Mouse (Mus musculus): ENCODE measurements around the gene Kcnj11. TPM values are rescaled to one million over a fixed set of nuclear protein-coding genes. Genes with fewer than 3 reads are reported as not detected.

Gene Kcnj11
- polyA plus RNA-seq, 1 experiment from 2014 or later = 2.7 TPM

GRCm38 (mm10) chr7:46047873-46048562 lies 52.5 kb downstream of the Kcnj11 start:
- Histone ChIP-seq H3K4me3 (ENCODE audit: low read depth, low read length) (no peak overlapping the region), H3K4me2 (ENCODE audit: low read length) (no peak overlapping the region), H3K27me3 (replicated peaks; ENCODE audit: control insufficient read depth, insufficient read depth, low read length) (no peaks in the 10 kb centered on the region), H3K9me3 (replicated peaks; ENCODE audit: control insufficient read depth, low read length) (no peaks in the 10 kb centered on the region), H3K9ac (ENCODE audit: low read length) (no peak overlapping the region), H3K27ac (ENCODE audit: low read depth, low read length) (no peak overlapping the region), H3K4me1 (ENCODE audit: control insufficient read depth, insufficient read depth, low read length) (no peaks in the 10 kb centered on the region), H3K36me3 (ENCODE audit: control insufficient read depth, insufficient read depth, low read length) (peaks cover 71% of the 10 kb centered on the region)
- 93% methylated on average over 13 of the region's 13 CpGs for WGBS
- ATAC-seq (no peak), DNase-seq (ENCODE audit: low spot score) (no peak)

DNA sequence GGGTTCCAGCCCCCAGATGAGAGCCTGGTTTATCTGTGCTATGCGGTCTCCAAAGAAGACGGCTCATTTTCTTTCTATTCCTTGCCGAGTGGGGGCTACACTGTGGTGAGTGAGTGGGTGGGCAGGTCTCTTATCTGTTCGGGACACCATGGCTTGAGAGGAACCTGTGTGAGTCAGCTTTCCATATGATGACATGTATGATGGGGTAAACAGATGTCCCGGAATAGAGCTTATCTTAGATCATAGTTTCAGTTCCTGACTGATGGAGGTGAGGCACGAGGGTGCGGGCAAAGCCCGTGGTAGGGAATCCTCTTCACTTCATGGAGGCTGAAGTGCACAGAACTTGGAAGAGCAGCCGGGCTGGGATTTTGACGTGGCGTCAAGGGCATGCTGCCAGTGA lies 54.7 kb downstream of the Kcnj11 start:
- peaks cover 82% of the 10 kb centered on the region for H3K36me3 ChIP-seq (ENCODE audit: control insufficient read depth, insufficient read depth, low read length)
- WGBS = 97% methylated on average over 11 of the region's 11 CpGs
- ATAC-seq = no peak

DNA sequence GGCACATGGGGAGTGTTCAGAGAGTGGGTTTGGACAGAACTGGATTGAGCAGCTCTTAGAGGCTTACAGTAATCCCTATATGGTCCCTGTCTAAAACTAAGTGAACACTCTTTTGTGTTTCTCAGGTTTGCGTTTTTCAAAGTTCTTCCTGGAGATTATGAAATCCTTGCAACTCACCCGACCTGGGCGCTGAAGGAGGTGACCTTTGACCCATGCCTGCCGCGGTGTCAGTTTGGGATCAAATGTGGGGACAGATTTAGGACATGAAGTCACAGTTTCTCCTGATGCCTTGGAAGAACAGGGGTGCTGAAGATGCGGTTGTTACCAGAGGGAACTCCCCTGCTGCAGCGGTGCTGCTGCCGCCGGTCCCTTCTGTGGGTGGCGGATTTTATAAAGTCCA lies 56.5 kb downstream of the Kcnj11 start:
- DNase-seq (ENCODE audit: low spot score) (no peak), ATAC-seq (no peak)
- Histone ChIP-seq H3K9me3 (replicated peaks; ENCODE audit: control insufficient read depth, low read length) (no peaks in the 10 kb centered on the region), H3K27ac (ENCODE audit: low read depth, low read length) (no peak overlapping the region), H3K4me2 (ENCODE audit: low read length) (no peak overlapping the region), H3K36me3 (ENCODE audit: control insufficient read depth, insufficient read depth, low read length) (peaks cover 87% of the 10 kb centered on the region), H3K4me3 (ENCODE audit: low read depth, low read length) (no peak overlapping the region), H3K4me1 (ENCODE audit: control insufficient read depth, insufficient read depth, low read length) (no peaks in the 10 kb centered on the region), H3K27me3 (replicated peaks; ENCODE audit: control insufficient read depth, insufficient read depth, low read length) (no peaks in the 10 kb centered on the region), H3K9ac (ENCODE audit: low read length) (no peak overlapping the region)
- WGBS = 92% methylated on average over 10 of the region's 10 CpGs

More for the DNA sequence above, 54.7 kb downstream of the Kcnj11 start:
- no peaks in the 10 kb centered on the region for H3K27me3 ChIP-seq (replicated peaks; ENCODE audit: control insufficient read depth, insufficient read depth, low read length)
- no peaks in the 10 kb centered on the region for H3K4me1 ChIP-seq (ENCODE audit: control insufficient read depth, insufficient read depth, low read length)
- H3K4me3 ChIP-seq (ENCODE audit: low read depth, low read length) = no peak overlapping the region
- no peak overlapping the region for H3K9ac ChIP-seq (ENCODE audit: low read length)
- no peaks in the 10 kb centered on the region for H3K9me3 ChIP-seq (replicated peaks; ENCODE audit: control insufficient read depth, low read length)
- no peak for DNase-seq (ENCODE audit: low spot score)
- no peak overlapping the region for H3K4me2 ChIP-seq (ENCODE audit: low read length)
- no peak overlapping the region for H3K27ac ChIP-seq (ENCODE audit: low read depth, low read length)

Other genes starting within 250 kb of the Kcnj11 start
- 104 and 111 TPM in 2 replicates for gene Kdelr1, start 228.0 kb downstream of the Kcnj11 start, polyA plus RNA-seq (2014; fragmentation: Nextera tagmentation; extraction: Ambion mirVana)
- 0.52 and 0.77 TPM in 2 replicates for gene Grin2d, start 222.4 kb downstream of the Kcnj11 start, polyA plus RNA-seq (2014; fragmentation: Nextera tagmentation; extraction: Ambion mirVana)
- 0.51 and 0.55 TPM in 2 replicates for gene Syngr4, start 204.1 kb downstream of the Kcnj11 start, polyA plus RNA-seq (2014; fragmentation: Nextera tagmentation; extraction: Ambion mirVana)
- gene Tmem143, start 203.8 kb downstream of the Kcnj11 start, polyA plus RNA-seq (2014; fragmentation: Nextera tagmentation; extraction: Ambion mirVana) = 5.1 and 6.2 TPM in 2 replicates
- gene Emp3, start 179.4 kb downstream of the Kcnj11 start, polyA plus RNA-seq (2014; fragmentation: Nextera tagmentation; extraction: Ambion mirVana) = 27.9 and 32.8 TPM in 2 replicates
- gene Ccdc114, start 176.7 kb downstream of the Kcnj11 start, polyA plus RNA-seq (2014; fragmentation: Nextera tagmentation; extraction: Ambion mirVana) = 2.6 and 2.7 TPM in 2 replicates
- 0.30 and 0.33 TPM in 2 replicates for gene Abcc6, start 70.5 kb downstream of the Kcnj11 start, polyA plus RNA-seq (2014; fragmentation: Nextera tagmentation; extraction: Ambion mirVana)
- gene Nomo1, start 67.1 kb downstream of the Kcnj11 start, polyA plus RNA-seq (2014; fragmentation: Nextera tagmentation; extraction: Ambion mirVana) = 19.6 and 25.9 TPM in 2 replicates
- gene Abcc8, start 79.3 kb upstream of the Kcnj11 start, polyA plus RNA-seq (2014; fragmentation: Nextera tagmentation; extraction: Ambion mirVana) = 14.1 and 18.8 TPM in 2 replicates
- 2.0 and 3.6 TPM in 2 replicates for gene Ush1c, start 137.7 kb upstream of the Kcnj11 start, polyA plus RNA-seq (2014; fragmentation: Nextera tagmentation; extraction: Ambion mirVana)
- not detected in 2 replicates for gene Otog, start 140.2 kb upstream of the Kcnj11 start, polyA plus RNA-seq (2014; fragmentation: Nextera tagmentation; extraction: Ambion mirVana)

Data from forebrain, embryonic 14.5 days (tissue).